Mouse (Mus musculus): Measurements from ENCODE around the gene Ccdc9b.

DNA sequence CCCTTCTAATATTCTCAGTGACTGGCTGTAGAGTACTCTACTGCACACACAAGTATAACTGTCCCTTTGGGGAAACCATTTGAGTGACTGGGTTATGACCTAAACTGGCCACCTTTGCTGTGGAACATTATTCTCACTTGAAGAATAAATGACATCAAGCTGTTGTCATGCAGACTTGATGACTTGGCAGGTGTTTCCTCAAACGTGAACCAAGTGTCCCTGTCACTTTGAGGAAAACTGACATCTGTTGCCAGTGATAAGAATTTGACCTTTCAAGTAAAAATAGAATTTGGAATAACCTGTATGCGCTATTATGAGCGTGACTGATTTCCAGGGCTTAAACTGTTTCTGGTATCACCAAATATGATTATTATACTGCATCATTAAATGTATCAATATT, 22.1 kb downstream of the Ccdc9b start:
- TF ChIP-seq CTCF (IDR thresholded peaks at IDR 0.05; ENCODE audit: low read depth, low read length) = no peak
- TF ChIP-seq POLR2A (IDR thresholded peaks at IDR 0.05; ENCODE audit: insufficient read depth, low read length) = no peak
- TF ChIP-seq EP300 (IDR thresholded peaks at IDR 0.05; ENCODE audit: insufficient read depth, low read depth, low read length) = no peak

Measured in ES-Bruce4 (cell line).